Mouse (Mus musculus): ENCODE results near the gene Mga. TPM values are rescaled to one million over a fixed set of nuclear protein-coding genes. Genes with fewer than 3 reads are reported as not detected.

Gene Mga
- total and polyA plus RNA-seq, 3 experiments: 45.7 to 224 (median 60.9) TPM

DNA sequence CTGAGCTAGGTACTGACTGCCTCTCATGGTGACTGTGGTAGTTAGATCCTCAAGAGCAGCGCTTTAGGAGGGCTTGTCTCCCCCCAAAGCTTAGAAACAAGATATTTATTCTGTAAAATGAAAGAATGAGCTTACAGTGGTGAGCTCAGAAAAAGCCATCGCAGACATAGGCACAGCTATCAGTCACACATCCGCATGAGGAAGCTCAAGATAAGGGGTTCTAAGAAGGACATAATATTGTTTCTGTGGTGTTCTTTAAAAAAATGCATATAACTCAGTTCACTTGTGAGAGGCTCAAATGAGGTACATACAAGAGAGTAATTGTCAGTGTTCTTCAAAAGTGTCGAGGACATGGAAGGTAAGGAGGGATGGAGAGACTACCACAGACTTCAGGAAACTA, 118.9 kb downstream of the Mga start:
- Histone ChIP-seq H3K36me3 (ENCODE audit: control insufficient read depth in 1 of 2, insufficient read depth in 2 of 2, low read length in 2 of 2) (peaks cover 0 to 32% of the 10 kb centered on the region in 2 experiments; a peak in 2 of 4 replicates), H3K9ac (ENCODE audit: control insufficient read depth, low read depth, low read length, poor library complexity, severe bottlenecking) (peak overlapping the region; percentile 30; the same call in 1 of the 2 replicates), H3K4me1 (ENCODE audit: control insufficient read depth in 1 of 2, insufficient read depth in 2 of 2, low read length in 2 of 2) (peaks cover 13 to 29% of the 10 kb centered on the region in 2 experiments), H3K79me2 (ENCODE audit: control insufficient read depth, insufficient read depth, low read length, poor library complexity) (no peaks in the 10 kb centered on the region), H3K27ac (ENCODE audit: control insufficient read depth, low read depth, low read length) (peak overlapping the region; percentile 56), H3K27me3 (ENCODE audit: control insufficient read depth in 1 of 2, insufficient read depth in 2 of 2, low read length in 2 of 2) (no peaks in the 10 kb centered on the region), H3K4me3 (ENCODE audit: control insufficient read depth in 1 of 2, insufficient read depth in 1 of 2, low read depth in 2 of 2, low read length in 2 of 2) (no peak overlapping the region), H3K9me3 (replicated peaks; ENCODE audit: insufficient read depth, low read length) (no peaks in the 10 kb centered on the region)
- peak; percentile 61 for DNase-seq (ENCODE audit: low read depth, low spot score)
- TF ChIP-seq HCFC1 (IDR thresholded peaks at IDR 0.05; ENCODE audit: low read depth, low read length) (no peak), BHLHE40 (IDR thresholded peaks at IDR 0.05; ENCODE audit: borderline replicate concordance, low read depth, low read length) (no peak), KAT2A (conservative IDR thresholded peaks at IDR 0.05; ENCODE audit: low read depth, low read length) (no peak), TBP (IDR thresholded peaks at IDR 0.05; ENCODE audit: low read depth, low read length) (no peak), MAX (IDR thresholded peaks at IDR 0.05; ENCODE audit: low read length) (no peak), NELFE (IDR thresholded peaks at IDR 0.05; ENCODE audit: low read depth, low read length) (no peak), ZC3H11A (IDR thresholded peaks at IDR 0.05; ENCODE audit: low read depth, low read length) (no peak), ZNF384 (IDR thresholded peaks at IDR 0.05; ENCODE audit: low read depth, low read length) (peak; percentile 68), TAL1 (IDR thresholded peaks at IDR 0.05; ENCODE audit: low read length) (0 out of 2 replicates have a peak, but pooled peaks have one; percentile 5), UBTF (IDR thresholded peaks at IDR 0.05; ENCODE audit: borderline replicate concordance, insufficient read depth, low read depth, low read length) (no peak), ZMIZ1 (IDR thresholded peaks at IDR 0.05; ENCODE audit: low read depth, low read length) (no peak), MYB (IDR thresholded peaks at IDR 0.05; ENCODE audit: low read depth, low read length) (no peak), E2F4 (IDR thresholded peaks at IDR 0.05; ENCODE audit: borderline replicate concordance, low read depth, low read length) (no peak), POLR2AphosphoS5 (IDR thresholded peaks at IDR 0.05; ENCODE audit: borderline replicate concordance, low read depth, low read length) (no peak), RAD21 (IDR thresholded peaks at IDR 0.05; ENCODE audit: low read depth, low read length) (no peak), MAZ (IDR thresholded peaks at IDR 0.05; ENCODE audit: low read depth, low read length) (no peak), NRF1 (IDR thresholded peaks at IDR 0.05; ENCODE audit: insufficient read depth, low read depth, low read length, poor library complexity, severe bottlenecking) (no peak), SIN3A (IDR thresholded peaks at IDR 0.05; ENCODE audit: low read length) (0 out of 2 replicates have a peak, but pooled peaks have one; percentile 25), TCF12 (IDR thresholded peaks at IDR 0.05; ENCODE audit: low read depth, low read length) (peak; percentile 55; the same call in 1 of the 2 replicates), MXI1 (IDR thresholded peaks at IDR 0.05; ENCODE audit: low read depth, low read length) (no peak), EP300 (IDR thresholded peaks at IDR 0.05; ENCODE audit: low read depth in 1 of 2, low read length in 2 of 2) (peak; percentile 58 to 62; a peak in 2 of 4 replicates), MAFK (IDR thresholded peaks at IDR 0.05; ENCODE audit: borderline replicate concordance, low read depth, low read length) (no peak), POLR2AphosphoS2 (IDR thresholded peaks at IDR 0.05; ENCODE audit: low read length) (no peak), CHD1 (IDR thresholded peaks at IDR 0.05; ENCODE audit: low read depth, low read length) (no peak), ETS1 (IDR thresholded peaks at IDR 0.05; ENCODE audit: low read depth, low read length) (no peak), RCOR1 (IDR thresholded peaks at IDR 0.05; ENCODE audit: low read depth, low read length) (no peak), MEF2A (IDR thresholded peaks at IDR 0.05; ENCODE audit: extremely low read depth, insufficient replicate concordance, low read depth, low read length, poor library complexity, severe bottlenecking) (no peak), USF1 (IDR thresholded peaks at IDR 0.05; ENCODE audit: low read depth, low read length) (no peak), SMC3 (IDR thresholded peaks at IDR 0.05; ENCODE audit: low read depth, low read length) (no peak), ZKSCAN1 (IDR thresholded peaks at IDR 0.05; ENCODE audit: low read depth, low read length) (no peak), GABPA (IDR thresholded peaks at IDR 0.05; ENCODE audit: low read depth, low read length) (no peak), ELF1 (IDR thresholded peaks at IDR 0.05; ENCODE audit: low read depth, low read length) (no peak), MYC (IDR thresholded peaks at IDR 0.05; ENCODE audit: low read depth, low read length) (no peak), USF2 (IDR thresholded peaks at IDR 0.05; ENCODE audit: borderline replicate concordance in 1 of 2, insufficient read depth in 1 of 2, low read depth in 1 of 2, low read length in 2 of 2) (no peak), CHD2 (IDR thresholded peaks at IDR 0.05; ENCODE audit: low read length) (no peak), JUND (IDR thresholded peaks at IDR 0.05; ENCODE audit: low read depth, low read length) (no peak), POLR2A (IDR thresholded peaks at IDR 0.05; ENCODE audit: control insufficient read depth in 1 of 2, insufficient read depth in 1 of 2, low read depth in 1 of 2, low read length in 2 of 2, poor library complexity in 1 of 2) (no peak), GATA1 (IDR thresholded peaks at IDR 0.05; ENCODE audit: low read depth, low read length) (peak; percentile 83)

All from MEL (cell line).